Mouse (Mus musculus) urinary bladder, postnatal 25 days (tissue): ENCODE measurements around the gene Mgat4b.
"Not testable (repeated sequence)": the region's sequence is repeated elsewhere in the genome, so short reads cannot be mapped to it uniquely, and the experiment has no call there.

Source experiments
- DNase-seq: peaks from one replicate; pipeline ENCODE4 v3.0.0; 2022; ENCODE audit warnings: low spot score

Mgat4b gene

DNA sequence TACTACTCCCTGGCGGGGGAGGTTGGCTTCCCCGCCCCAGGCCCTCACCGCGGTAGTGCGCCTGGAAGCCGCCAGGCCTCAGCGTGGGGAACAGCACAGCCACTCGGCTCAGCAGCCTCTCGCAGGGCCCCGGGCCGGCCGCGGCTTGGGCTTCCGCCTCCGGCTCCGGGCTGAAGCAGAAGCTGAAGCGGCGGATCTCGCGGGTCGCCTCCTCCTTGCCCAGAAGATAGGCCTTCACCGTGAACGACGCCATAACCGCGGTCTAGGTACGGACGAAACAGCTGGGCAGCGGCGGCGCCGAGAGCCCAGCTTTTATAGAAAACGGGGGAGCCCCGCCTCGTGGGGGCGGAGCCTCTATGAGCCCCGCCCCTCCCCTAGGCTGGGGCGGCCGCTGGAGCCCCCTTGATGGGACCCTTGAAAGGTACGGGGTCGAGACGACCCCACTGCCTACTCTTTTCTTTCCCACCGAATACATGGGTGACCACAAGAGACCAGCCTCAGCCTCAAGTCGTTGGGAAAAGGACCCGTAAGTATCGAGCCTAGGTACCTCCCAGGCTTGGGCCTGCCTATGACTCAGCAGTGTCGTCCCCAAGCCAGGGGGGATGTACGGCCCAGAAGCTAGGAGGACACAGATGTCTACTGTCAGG is at the start of gene Mgat4b, which contains the start of gene Sqstm1:
TSS of gene Mgat4b (plus strand) at position 386 of the 647 bp plus-strand sequence.
TSS of gene Sqstm1 (minus strand) at position 323 of the 647 bp plus-strand sequence.
- peak; percentile 86 for DNase-seq

DNA sequence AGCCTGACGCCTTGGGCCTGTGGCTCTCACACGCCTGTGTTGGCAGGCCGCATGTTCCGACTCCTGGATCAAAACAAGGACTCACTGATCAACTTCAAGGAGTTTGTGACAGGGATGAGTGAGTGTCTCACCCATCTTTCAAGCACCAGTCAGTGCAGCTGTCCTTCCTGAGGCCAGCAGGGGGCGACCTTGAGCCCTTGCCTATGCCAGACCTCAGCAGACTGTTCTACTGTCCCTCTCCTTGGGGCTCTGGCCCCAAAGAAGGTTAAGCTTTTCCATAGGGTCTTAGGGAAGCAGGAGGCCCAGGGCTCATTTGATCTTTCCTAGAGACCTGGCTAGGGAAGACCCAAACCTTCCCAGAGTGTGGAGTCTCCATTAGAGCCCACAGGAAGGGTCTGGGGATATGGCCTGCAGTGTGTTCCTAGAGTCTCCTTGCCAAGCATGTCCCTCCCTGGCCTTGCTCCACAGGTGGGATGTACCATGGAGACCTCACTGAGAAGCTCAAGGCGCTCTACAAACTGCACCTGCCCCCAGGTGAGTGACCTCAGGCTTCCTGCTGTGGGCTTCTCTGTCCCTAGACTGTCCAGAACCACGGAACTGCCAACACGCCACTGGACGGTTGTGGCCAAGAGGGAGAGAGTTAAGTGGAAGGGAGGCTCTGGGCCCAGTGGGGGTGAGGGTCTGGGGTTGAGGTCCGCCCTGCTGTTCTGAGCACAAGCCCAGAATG is 48.9 kb upstream of the Mgat4b start:
- DNase-seq = peak; percentile 54

DNA sequence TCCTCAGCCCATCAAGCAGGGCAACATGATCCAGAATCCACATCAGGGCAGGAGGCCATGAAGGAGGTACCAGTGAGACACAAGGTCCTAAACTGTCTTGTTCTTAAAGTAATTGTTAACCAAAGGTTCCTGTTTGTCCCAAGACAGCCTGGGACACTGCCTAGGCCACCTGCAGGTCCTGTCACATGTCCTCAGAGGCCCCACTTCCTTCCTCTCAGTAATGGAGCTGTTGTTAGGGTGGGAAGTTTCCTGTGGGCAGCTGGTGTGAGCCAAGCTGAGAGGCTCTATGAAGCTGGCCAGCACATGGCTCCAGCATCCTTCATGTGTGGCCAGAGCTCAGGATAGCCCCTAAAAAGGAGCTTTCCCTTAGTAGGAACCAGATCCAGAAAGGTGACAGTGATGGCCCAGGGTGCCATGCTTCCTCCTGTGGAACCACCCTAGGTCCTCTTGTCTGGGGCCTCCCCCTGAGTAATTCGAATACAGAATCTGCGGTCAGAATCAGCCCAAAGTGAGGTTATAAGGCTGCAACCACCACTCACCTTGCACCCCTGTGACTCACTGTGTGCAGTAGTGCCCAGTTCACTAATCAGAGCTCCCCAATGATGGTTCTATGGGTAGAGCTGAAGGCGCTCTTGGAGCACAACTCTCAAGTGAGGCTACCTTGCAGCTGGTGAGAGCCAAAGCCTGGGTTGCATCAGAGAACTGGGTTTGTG is 48.2 kb upstream of the Mgat4b start:
- no peak for DNase-seq

DNA sequence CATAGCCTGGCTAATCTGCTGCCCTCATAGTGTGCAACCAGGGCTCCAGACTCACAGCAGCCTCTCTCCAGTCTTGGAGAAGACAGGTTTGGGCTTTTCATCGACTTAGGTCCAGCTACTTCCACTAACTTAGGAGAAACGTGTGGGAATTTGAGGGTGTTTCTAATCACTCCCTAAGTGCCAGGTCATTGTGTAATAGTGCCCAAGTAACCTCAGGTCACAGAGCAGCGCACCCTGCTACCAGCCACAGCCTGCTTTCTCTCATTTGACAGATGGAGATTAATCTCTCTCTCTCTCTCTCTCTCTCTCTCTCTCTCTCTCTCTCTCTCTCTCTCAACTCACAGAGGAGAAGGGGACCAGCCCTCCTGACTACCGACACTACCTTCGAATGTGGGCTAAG is 42.3 kb upstream of the Mgat4b start:
- DNase-seq = no peak

- not testable (repeated sequence) for DNase-seq
Observed at GRCm38 (mm10) chr11:50174111-50174729, 36.5 kb upstream of the Mgat4b start, which contains the start of gene Mrnip. Gene Mrnip, plus strand, starts transcription at chr11:50174444.

DNA sequence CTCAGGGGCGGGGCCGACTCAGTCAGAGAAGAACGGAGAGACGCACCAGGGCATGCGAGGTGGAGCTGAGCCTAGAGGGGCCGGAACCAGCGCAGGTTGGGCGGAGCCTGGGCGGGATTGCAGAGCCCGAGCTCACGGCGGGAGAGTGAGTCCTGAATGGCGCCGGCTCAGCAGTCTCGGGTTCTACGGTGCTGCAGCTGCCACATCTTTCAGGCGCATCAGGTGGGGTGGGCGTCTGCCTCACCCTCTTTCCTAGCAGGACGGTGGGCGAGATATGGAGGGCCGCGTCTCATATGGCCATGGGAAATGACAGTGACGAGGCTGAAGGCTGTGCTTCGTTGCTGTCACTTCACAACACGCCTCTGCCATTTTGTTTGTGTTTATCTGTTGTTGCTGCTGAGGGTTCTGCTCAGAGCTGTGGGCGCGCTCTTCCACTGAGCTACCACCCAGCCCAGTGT is 35.9 kb upstream of the Mgat4b start:
- peak; percentile 99 for DNase-seq

- DNase-seq = no peak
Observed at GRCm38 (mm10) chr11:50176351-50176750, 34.3 kb upstream of the Mgat4b start.

DNA sequence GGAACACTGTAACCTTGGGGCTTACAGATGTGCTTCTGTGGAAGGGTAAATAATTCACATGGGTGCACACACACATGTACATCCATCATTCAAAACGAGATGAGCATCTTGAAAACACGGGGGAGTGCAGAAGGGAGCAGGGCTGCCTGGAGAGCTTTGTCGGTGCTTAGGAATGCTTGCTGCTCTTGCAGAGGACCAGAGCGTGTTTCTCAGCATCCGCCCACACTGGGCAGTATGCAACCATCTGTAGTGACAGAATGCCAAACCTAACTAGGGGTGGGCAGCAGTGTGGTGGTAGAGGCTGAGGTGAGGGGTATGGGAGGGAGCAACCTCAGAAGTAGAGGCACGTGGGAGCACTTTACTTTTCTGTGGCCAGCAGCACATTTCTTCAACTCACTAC is 33.6 kb upstream of the Mgat4b start:
- DNase-seq = no peak

DNA sequence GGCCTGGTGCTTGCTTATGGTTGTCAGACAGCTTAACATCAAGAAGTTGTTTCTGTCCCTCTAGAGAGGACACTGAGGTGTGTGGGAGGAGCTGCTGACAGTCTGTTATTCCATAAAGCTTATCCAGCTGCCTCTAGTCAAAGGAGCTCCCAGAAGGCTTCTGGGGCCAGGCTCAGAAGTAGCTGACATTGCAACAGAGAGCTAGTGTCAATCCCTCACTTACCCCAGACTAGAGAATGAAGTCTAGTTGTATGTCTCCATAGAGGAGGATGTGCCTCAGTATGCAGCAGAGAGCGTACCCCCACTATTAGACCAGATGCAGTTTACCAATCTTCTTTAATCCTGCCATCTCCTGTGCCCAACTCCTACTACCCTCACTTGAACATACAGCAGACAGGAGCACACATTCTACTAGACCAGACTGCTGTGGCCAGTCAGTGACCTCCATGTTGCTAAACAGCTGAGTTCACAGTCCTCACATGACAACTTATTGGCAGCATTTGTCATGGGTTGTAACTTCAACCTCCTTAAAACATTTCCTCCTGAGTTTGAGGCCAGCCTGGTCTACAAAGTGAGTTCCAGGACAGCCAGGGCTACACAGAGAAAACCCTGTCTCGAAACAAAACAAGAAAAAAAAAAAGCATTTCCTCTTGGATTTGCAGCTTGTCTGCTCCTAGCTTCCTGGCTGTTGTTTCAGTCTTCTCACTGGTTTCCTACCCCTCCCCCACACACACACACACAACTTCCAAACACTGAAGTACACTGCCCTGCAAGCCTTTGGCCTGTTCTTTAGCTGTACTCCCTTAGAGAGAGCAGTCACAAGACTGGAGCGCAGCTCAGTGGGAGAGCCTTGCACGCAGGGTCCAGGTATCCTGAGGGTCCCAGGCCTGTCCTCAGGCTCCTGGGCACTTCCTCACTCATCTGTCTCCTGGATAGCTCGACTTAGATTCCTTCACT is 31.9 kb upstream of the Mgat4b start:
- DNase-seq = no peak

DNA sequence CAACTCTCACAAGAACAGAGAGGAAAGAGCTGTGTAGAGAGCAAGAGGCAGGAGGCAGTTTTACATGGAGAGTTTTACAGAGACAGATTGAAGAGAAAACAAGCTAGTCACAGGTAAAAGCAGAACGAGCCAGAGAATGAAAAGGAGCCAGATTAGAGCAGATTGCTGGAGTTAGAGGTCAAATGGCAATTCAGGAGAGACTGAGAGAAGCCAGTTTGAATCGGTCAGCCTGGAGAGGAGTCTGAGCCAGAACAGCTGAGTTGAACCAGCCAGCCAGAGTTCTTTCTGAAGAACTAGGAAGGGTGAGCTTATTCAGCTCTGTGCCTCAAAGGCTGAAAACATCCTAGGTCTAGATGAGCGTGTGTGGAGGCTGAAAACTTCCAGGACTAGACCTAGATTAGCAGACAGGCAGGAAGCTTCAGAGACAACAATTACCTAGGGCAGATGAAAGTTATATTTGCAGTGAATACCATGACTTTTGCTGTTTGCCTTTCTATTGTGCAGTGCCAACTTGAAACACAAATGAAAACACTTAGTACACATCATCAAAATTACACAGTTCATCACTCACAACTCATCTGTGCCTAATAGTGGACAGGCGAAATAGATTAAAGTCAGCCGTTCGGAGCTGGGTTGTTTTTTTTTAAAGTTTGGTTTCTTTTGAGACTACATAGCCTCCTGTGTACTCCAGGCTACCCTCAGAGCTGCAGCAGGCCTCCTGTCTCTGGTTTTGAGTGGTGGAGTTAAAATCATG is 30.0 kb upstream of the Mgat4b start:
- no peak for DNase-seq

- no peak for DNase-seq
Observed at GRCm38 (mm10) chr11:50182702-50183101, 28.0 kb upstream of the Mgat4b start.

DNA sequence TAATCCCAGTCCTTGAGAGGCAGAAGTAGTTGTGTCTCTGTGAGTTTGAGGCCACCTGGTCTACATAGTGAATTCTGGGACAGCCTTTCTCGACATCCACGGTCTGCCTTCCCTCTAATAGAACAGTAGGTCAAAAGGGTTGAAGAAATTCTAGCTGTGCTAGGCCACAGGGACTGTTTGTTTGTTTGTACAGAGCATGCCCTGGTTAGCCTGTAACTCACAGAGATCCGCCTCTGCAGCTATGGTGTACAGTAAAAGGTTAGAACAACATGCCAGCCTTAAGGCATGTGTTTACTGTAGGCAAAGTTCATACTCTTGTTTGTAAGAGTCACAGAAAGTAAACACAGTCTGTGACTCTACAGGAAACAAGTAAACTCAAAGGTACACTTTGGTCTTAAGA is 25.9 kb upstream of the Mgat4b start:
- DNase-seq = no peak

DNA sequence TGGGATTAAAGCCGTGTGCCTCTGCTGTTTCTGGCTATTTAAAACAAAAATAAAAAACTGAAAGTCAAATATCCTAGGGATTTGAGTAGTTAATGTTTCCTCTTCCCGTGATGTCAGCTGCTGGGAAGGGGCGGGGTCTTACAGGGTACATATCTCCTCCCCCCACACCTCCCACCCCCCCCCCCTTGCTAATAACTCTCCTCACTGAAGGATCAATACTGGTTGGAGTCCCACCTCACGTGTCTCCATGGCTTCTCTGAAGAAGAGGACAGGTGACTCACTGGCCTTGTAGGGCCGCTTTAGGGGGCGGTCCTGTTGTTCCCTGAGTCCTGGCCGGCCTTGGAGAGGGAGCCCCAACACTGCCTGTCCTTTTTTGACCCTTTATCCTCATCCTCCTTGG is 22.0 kb upstream of the Mgat4b start:
- no peak for DNase-seq

DNA sequence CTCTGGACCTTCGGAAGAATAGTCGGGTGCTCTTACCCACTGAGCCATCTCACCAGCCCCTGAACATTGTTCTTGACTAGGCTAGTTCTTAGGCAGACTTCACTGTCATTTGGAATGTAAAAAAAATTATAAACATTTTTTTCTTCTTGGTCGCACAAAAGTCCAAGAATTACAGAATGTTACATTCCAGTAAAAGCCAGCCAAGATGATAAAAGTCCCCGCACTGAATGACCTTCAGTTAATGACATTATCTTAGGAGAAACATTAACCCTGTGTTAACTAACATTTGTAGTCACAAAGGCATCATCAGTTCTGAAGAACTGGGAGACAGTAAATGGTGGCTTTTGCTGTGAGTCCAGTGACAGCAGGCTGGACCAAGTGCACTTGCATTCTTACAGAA is 20.3 kb upstream of the Mgat4b start:
- DNase-seq = no peak

GRCm38 (mm10) chr11:50192278-50192677 is 18.4 kb upstream of the Mgat4b start:
- no peak for DNase-seq

DNA sequence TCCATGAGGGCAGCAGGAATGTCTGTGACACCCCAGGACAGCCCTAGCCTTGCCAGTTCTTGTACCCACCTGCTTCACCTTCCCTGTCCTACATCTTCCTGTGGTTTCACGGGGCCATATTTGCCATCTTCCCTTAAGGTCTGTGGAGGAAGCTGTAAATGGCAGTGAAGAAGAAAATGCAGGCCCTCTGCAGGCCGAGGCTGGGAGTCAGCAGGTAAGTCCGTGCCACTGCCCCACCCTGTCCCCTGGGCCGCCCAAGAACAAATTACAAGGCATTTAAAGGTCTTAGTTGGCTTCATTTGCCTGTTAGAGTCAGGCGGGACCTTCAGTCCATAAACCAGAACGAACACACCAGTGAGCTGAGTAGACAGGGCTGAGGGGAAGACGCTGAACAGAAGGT is 16.6 kb upstream of the Mgat4b start:
- no peak for DNase-seq

DNA sequence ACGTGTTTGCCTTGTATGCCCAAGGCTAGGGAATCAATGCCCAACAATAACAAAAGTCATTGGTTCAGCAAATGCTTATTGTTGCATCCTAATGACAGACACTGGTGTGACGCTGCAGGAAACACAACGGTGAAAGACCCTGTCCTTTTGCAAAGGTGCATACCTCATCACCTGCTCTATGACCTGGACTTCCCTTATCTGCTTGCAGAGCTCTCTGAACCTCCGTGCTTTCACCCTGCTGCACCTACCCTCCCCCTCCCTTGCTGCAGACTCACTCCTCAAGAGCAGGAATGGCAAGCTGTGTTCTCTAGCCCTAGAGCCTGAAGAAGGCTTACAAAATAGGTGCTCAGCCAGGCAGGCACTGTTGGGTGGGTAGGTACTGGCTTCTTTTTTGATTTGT is 15.9 kb upstream of the Mgat4b start:
- DNase-seq = no peak

DNA sequence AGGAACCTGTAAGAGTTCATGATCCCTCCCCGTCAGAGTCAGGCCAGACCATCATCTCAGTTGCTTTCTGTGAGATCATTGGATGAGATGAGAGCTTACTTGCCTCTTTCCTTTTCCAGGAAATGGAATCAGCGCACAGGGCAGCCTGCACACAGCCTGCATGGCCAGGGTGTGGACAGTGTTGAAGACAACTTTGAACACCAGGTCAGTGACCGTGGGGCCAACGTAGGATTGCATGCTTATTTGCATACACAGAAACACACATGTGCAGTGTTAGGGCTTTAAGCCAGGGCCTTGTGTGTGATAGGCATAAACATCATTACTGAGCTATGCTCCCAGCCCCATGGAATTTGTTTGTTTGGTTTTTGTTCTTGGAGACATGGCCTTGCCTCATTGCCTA is 13.2 kb upstream of the Mgat4b start:
- no peak for DNase-seq

DNA sequence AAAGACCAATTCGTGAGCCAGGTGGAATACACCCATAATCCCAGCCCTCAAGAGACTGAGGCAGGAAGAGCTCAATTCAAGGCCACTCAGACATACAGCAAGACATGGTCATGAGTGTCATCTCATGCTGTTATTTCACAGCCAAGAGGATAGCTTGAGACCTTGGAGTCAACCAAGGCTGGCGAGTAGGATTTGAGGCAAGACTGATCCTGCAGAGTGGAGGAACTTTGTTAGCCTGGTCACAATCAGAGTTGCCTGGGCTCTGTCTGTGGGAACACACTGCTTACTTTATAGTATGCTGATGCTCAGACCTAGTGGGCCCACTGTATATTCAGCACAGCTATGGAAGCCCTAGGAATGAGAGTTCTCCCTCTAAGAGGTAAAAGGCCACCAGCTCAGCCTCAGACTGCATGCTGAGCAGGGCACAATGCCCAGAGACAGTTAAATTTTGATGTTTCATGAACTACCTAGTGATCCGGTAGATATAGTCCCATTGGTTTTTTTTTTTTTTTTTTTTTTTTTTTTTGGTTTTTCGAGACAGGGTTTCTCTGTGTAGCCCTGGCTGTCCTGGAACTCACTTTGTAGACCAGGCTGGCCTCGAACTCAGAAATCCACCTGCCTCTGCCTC is 12.4 kb upstream of the Mgat4b start:
- no peak for DNase-seq

DNA sequence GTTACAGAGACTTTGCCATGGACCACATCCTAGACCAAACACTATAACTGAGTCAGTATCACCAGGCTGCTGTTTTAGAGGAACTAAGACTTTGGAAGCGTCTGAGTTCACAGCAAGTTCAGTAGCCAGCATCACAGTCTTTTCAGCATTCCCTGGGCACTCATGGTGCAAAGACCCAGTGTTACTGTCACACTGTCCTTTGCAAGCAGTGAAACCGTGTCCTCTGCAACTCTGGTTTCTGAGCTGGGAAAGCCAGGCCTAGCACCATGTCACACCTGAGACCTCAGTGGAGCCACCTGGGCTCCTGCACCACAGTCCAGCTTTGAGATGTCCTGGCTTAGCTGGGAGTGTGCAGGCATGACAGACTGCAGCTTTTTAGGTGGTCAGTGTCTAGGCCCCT is 11.8 kb upstream of the Mgat4b start:
- DNase-seq = no peak
